Mouse (Mus musculus): Measurements from ENCODE around the gene Rnf149. TPM values are rescaled to one million over a fixed set of nuclear protein-coding genes. Genes with fewer than 3 reads are reported as not detected.

Gene Rnf149
- polyA plus RNA-seq, 1 experiment from 2014 or later = 31.9 TPM

GRCm38 (mm10) chr1:39525763-39526162 is 51.4 kb downstream of the Rnf149 start:
- Histone ChIP-seq H3K4me2 (no peak overlapping the region), H3K27me3 (no peaks in the 10 kb centered on the region), H3K4me1 (0 out of 2 replicates have a peak, but pooled peaks cover 2% of the 10 kb centered on the region), H3K36me3 (no peaks in the 10 kb centered on the region), H3K9ac (no peak overlapping the region), H3K27ac (no peak overlapping the region), H3K9me3 (replicated peaks) (no peaks in the 10 kb centered on the region), H3K4me3 (replicated peaks) (no peak overlapping the region)
- ATAC-seq (replicated peaks; ENCODE audit: low FRiP score) = no peak
- 67% methylated on average over 7 of the region's 7 CpGs for WGBS

GRCm38 (mm10) chr1:39522519-39522918 is 54.7 kb downstream of the Rnf149 start:
- no peaks in the 10 kb centered on the region for H3K27me3 ChIP-seq
- H3K4me3 ChIP-seq (replicated peaks) = no peak overlapping the region
- ATAC-seq (replicated peaks; ENCODE audit: low FRiP score) = no peak
- WGBS = 28% methylated on average over 5 of the region's 5 CpGs
- H3K4me1 ChIP-seq = no peaks in the 10 kb centered on the region
- no peak overlapping the region for H3K9ac ChIP-seq
- no peak overlapping the region for H3K4me2 ChIP-seq
- H3K36me3 ChIP-seq = no peaks in the 10 kb centered on the region
- H3K9me3 ChIP-seq (replicated peaks) = no peaks in the 10 kb centered on the region
- H3K27ac ChIP-seq = no peak overlapping the region

GRCm38 (mm10) chr1:39521326-39521725 is 55.9 kb downstream of the Rnf149 start:
- no peak overlapping the region for H3K27ac ChIP-seq
- ATAC-seq (replicated peaks; ENCODE audit: low FRiP score) = no peak
- H3K36me3 ChIP-seq = no peaks in the 10 kb centered on the region
- H3K27me3 ChIP-seq = no peaks in the 10 kb centered on the region
- H3K4me2 ChIP-seq = no peak overlapping the region
- no peak overlapping the region for H3K9ac ChIP-seq
- H3K4me1 ChIP-seq = no peaks in the 10 kb centered on the region
- no peak overlapping the region for H3K4me3 ChIP-seq (replicated peaks)
- no peaks in the 10 kb centered on the region for H3K9me3 ChIP-seq (replicated peaks)
- 88% methylated on average over 7 of the region's 7 CpGs for WGBS

- no peak overlapping the region for H3K4me3 ChIP-seq (replicated peaks)
- H3K36me3 ChIP-seq = no peaks in the 10 kb centered on the region
Observed at GRCm38 (mm10) chr1:39515303-39515991, 61.8 kb downstream of the Rnf149 start.

GRCm38 (mm10) chr1:39512183-39512582 is 65.0 kb downstream of the Rnf149 start:
- no peak overlapping the region for H3K9ac ChIP-seq
- H3K36me3 ChIP-seq = no peaks in the 10 kb centered on the region
- no peaks in the 10 kb centered on the region for H3K9me3 ChIP-seq (replicated peaks)
- H3K27ac ChIP-seq = no peak overlapping the region
- H3K4me2 ChIP-seq = no peak overlapping the region
- H3K27me3 ChIP-seq = no peaks in the 10 kb centered on the region
- no peak for ATAC-seq (replicated peaks; ENCODE audit: low FRiP score)
- H3K4me1 ChIP-seq = no peaks in the 10 kb centered on the region
- 83% methylated on average over 1 of the region's 1 CpGs for WGBS
- no peak overlapping the region for H3K4me3 ChIP-seq (replicated peaks)

More at GRCm38 (mm10) chr1:39515303-39515991, 61.8 kb downstream of the Rnf149 start:
- no peak overlapping the region for H3K4me2 ChIP-seq
- no peak overlapping the region for H3K9ac ChIP-seq
- no peaks in the 10 kb centered on the region for H3K4me1 ChIP-seq
- H3K27me3 ChIP-seq = no peaks in the 10 kb centered on the region
- 85% methylated on average over 10 of the region's 10 CpGs for WGBS
- H3K27ac ChIP-seq = no peak overlapping the region
- H3K9me3 ChIP-seq (replicated peaks) = no peaks in the 10 kb centered on the region
- ATAC-seq (replicated peaks; ENCODE audit: low FRiP score) = no peak

- Histone ChIP-seq H3K27me3 (no peaks in the 10 kb centered on the region), H3K9me3 (replicated peaks) (no peaks in the 10 kb centered on the region), H3K36me3 (no peaks in the 10 kb centered on the region), H3K4me1 (no peaks in the 10 kb centered on the region), H3K9ac (no peak overlapping the region), H3K27ac (no peak overlapping the region), H3K4me2 (no peak overlapping the region), H3K4me3 (replicated peaks) (no peak overlapping the region)
- no peak for ATAC-seq (replicated peaks; ENCODE audit: low FRiP score)
- 55% methylated on average over 8 of the region's 8 CpGs for WGBS
Observed at GRCm38 (mm10) chr1:39511775-39512174, 65.4 kb downstream of the Rnf149 start.

GRCm38 (mm10) chr1:39505600-39505999 is 71.6 kb downstream of the Rnf149 start:
- no peak overlapping the region for H3K9ac ChIP-seq
- no peak overlapping the region for H3K27ac ChIP-seq
- WGBS = 36% methylated on average over 9 of the region's 9 CpGs
- no peak for ATAC-seq (replicated peaks; ENCODE audit: low FRiP score)
- H3K9me3 ChIP-seq (replicated peaks) = no peaks in the 10 kb centered on the region
- no peaks in the 10 kb centered on the region for H3K36me3 ChIP-seq
- no peaks in the 10 kb centered on the region for H3K27me3 ChIP-seq
- H3K4me3 ChIP-seq (replicated peaks) = no peak overlapping the region
- H3K4me1 ChIP-seq = no peaks in the 10 kb centered on the region
- no peak overlapping the region for H3K4me2 ChIP-seq

- Histone ChIP-seq H3K9ac (no peak overlapping the region), H3K9me3 (replicated peaks) (no peaks in the 10 kb centered on the region), H3K27ac (no peak overlapping the region), H3K4me1 (no peaks in the 10 kb centered on the region), H3K4me3 (replicated peaks) (no peak overlapping the region), H3K4me2 (no peak overlapping the region), H3K36me3 (no peaks in the 10 kb centered on the region), H3K27me3 (no peaks in the 10 kb centered on the region)
- no peak for ATAC-seq (replicated peaks; ENCODE audit: low FRiP score)
- WGBS = 13% methylated on average over 1 of the region's 1 CpGs
Observed at GRCm38 (mm10) chr1:39504261-39504660, 72.9 kb downstream of the Rnf149 start.

- Histone ChIP-seq H3K9me3 (replicated peaks) (no peaks in the 10 kb centered on the region), H3K36me3 (no peaks in the 10 kb centered on the region), H3K4me3 (replicated peaks) (no peak overlapping the region), H3K9ac (no peak overlapping the region), H3K4me1 (no peaks in the 10 kb centered on the region), H3K27me3 (no peaks in the 10 kb centered on the region), H3K4me2 (no peak overlapping the region), H3K27ac (no peak overlapping the region)
- 81% methylated on average over 17 of the region's 17 CpGs for WGBS
- ATAC-seq (replicated peaks; ENCODE audit: low FRiP score) = no peak
Observed at GRCm38 (mm10) chr1:39502817-39503633, 74.2 kb downstream of the Rnf149 start.

Other genes with a start within 250 kb of the Rnf149 start
- gene Rpl31, start 209.6 kb downstream of the Rnf149 start, polyA plus RNA-seq (2015; fragmentation: Nextera tagmentation; extraction: Ambion mirVana) = 579 and 581 TPM in 2 replicates
- gene Tbc1d8, start 98.7 kb downstream of the Rnf149 start, polyA plus RNA-seq (2015; fragmentation: Nextera tagmentation; extraction: Ambion mirVana) = 9.9 and 10.4 TPM in 2 replicates
- 24.2 and 24.4 TPM in 2 replicates for gene Cnot11, start 42.4 kb downstream of the Rnf149 start, polyA plus RNA-seq (2015; fragmentation: Nextera tagmentation; extraction: Ambion mirVana)
- 0.08 and 0.18 TPM in 2 replicates for gene Creg2, start 74.1 kb upstream of the Rnf149 start, polyA plus RNA-seq (2015; fragmentation: Nextera tagmentation; extraction: Ambion mirVana)
- 0.31 and 0.51 TPM in 2 replicates for gene Rfx8, start 143.6 kb upstream of the Rnf149 start, polyA plus RNA-seq (2015; fragmentation: Nextera tagmentation; extraction: Ambion mirVana)
- gene Gm3646, start 227.9 kb upstream of the Rnf149 start, polyA plus RNA-seq (2015; fragmentation: Nextera tagmentation; extraction: Ambion mirVana) = not detected in 2 replicates

All from kidney, embryonic 15.5 days (tissue).